Mouse (Mus musculus) C2C12 (cell line): ENCODE measurements around the gene Olfr160. TPM values are rescaled to one million over a fixed set of nuclear protein-coding genes. Genes with fewer than 3 reads are reported as not detected.

ENCODE experiments used
- H3K27me3 ChIP-seq: one replicate; pipeline ENCODE4 v1.6.1; 2011; ENCODE audit not compliant: control insufficient read depth, insufficient read depth, insufficient read length
- H3K36me3 ChIP-seq: one replicate; pipeline ENCODE4 v1.6.1; 2011; ENCODE audit not compliant: control insufficient read depth, insufficient read depth
- H3K4me3 ChIP-seq: one replicate; pipeline ENCODE4 v1.5.1; 2011; ENCODE audit warnings: mild to moderate bottlenecking, control low read depth; ENCODE audit not compliant: poor library complexity, insufficient read depth, severe bottlenecking
- H3K79me2 ChIP-seq: one replicate; pipeline ENCODE4 v1.6.1; 2011; ENCODE audit not compliant: control insufficient read depth, insufficient read depth
- H3K79me3 ChIP-seq: one replicate; pipeline ENCODE4 v1.6.1; 2011; ENCODE audit warnings: low read depth, control low read depth
- H3ac ChIP-seq: one replicate; pipeline ENCODE3; 2011; ENCODE audit warnings: low read depth; ENCODE audit not compliant: control insufficient read depth, insufficient read length
- CEBPB ChIP-seq: IDR thresholded peaks from one replicate; pipeline ENCODE4 v1.6.1; 2011; ENCODE audit warnings: low read depth, mild to moderate bottlenecking, control low read depth, moderate library complexity
- CTCF ChIP-seq: IDR thresholded peaks from one replicate; pipeline ENCODE4 v1.5.1; 2011; ENCODE audit not compliant: control insufficient read depth, insufficient read depth, insufficient read length
- FOSL1 ChIP-seq: IDR thresholded peaks from one replicate; pipeline ENCODE4 v1.8.0; 2011; ENCODE audit warnings: mild to moderate bottlenecking, low read length; ENCODE audit not compliant: poor library complexity, insufficient read depth, severe bottlenecking
- MAX ChIP-seq: IDR thresholded peaks from one replicate; pipeline ENCODE4 v1.6.1; 2011; ENCODE audit warnings: mild to moderate bottlenecking, control low read depth
- MYOD1 ChIP-seq: IDR thresholded peaks from one replicate; pipeline ENCODE4 v1.6.1; 2011; ENCODE audit warnings: low read depth; ENCODE audit not compliant: control insufficient read depth, insufficient read length
- MYOG ChIP-seq: IDR thresholded peaks from one replicate; pipeline ENCODE4 v1.6.1; 2011; ENCODE audit not compliant: control insufficient read depth, insufficient read length; ENCODE audit errors: extremely low read depth
- USF1 ChIP-seq: IDR thresholded peaks from one replicate; pipeline ENCODE4 v1.6.1; 2011; ENCODE audit warnings: low read depth, mild to moderate bottlenecking, control low read depth, moderate library complexity
- polyA plus RNA-seq: library from polyadenylated mRNA; unstranded; fragments of >200 nt; fragmentation: generic; extraction: Trizol; gene quantifications from one replicate; pipeline ENCODE4 v1.2.1, GENCODE M21; 2012; ENCODE audit warnings: missing spikeins

Olfr160 gene
- polyA plus RNA-seq, 1 experiment, result not detected

GRCm38 (mm10) chr9:37675287-37675686 is 40.8 kb downstream of the Olfr160 start:
- no peaks in the 10 kb centered on the region for H3K79me3 ChIP-seq
- no peaks in the 10 kb centered on the region for H3K36me3 ChIP-seq
- no peaks in the 10 kb centered on the region for H3K27me3 ChIP-seq
- TF ChIP-seq USF1, result no peak
- no peak for TF ChIP-seq CTCF
- no peak for TF ChIP-seq FOSL1
- TF ChIP-seq MYOD1, result no peak
- no peak for TF ChIP-seq MAX
- no peak for TF ChIP-seq CEBPB
- no peak for TF ChIP-seq MYOG
- no peak overlapping the region for H3K4me3 ChIP-seq
- H3ac ChIP-seq, result no peak overlapping the region
- H3K79me2 ChIP-seq, result no peaks in the 10 kb centered on the region

GRCm38 (mm10) chr9:37670261-37670660 is 45.8 kb downstream of the Olfr160 start:
- TF ChIP-seq MAX (no peak), USF1 (no peak), MYOG (no peak), CEBPB (no peak), CTCF (no peak), MYOD1 (no peak), FOSL1 (no peak)
- H3K79me2 ChIP-seq, result no peaks in the 10 kb centered on the region
- H3K79me3 ChIP-seq, result no peaks in the 10 kb centered on the region
- H3K36me3 ChIP-seq, result no peaks in the 10 kb centered on the region
- H3K27me3 ChIP-seq, result no peaks in the 10 kb centered on the region
- H3K4me3 ChIP-seq, result no peak overlapping the region
- H3ac ChIP-seq, result no peak overlapping the region

GRCm38 (mm10) chr9:37669678-37670077 is 46.4 kb downstream of the Olfr160 start:
- Histone ChIP-seq H3K79me2 (no peaks in the 10 kb centered on the region), H3K27me3 (no peaks in the 10 kb centered on the region), H3ac (no peak overlapping the region), H3K36me3 (no peaks in the 10 kb centered on the region), H3K79me3 (no peaks in the 10 kb centered on the region), H3K4me3 (no peak overlapping the region)
- TF ChIP-seq USF1, result no peak
- TF ChIP-seq FOSL1, result no peak
- no peak for TF ChIP-seq MYOG
- no peak for TF ChIP-seq MAX
- TF ChIP-seq CEBPB, result no peak
- no peak for TF ChIP-seq CTCF
- TF ChIP-seq MYOD1, result no peak

- H3K79me2 ChIP-seq, result no peaks in the 10 kb centered on the region
- H3K4me3 ChIP-seq, result no peak within 1 kb of the TSS
- no peaks in the 10 kb centered on the region for H3K79me3 ChIP-seq
- H3K36me3 ChIP-seq, result no peaks in the 10 kb centered on the region
- H3ac ChIP-seq, result no peak within 1 kb of the TSS
- TF ChIP-seq CEBPB (no peak), MYOD1 (no peak), USF1 (no peak), MAX (no peak), MYOG (no peak), FOSL1 (no peak), CTCF (no peak)
- no peaks in the 10 kb centered on the region for H3K27me3 ChIP-seq
Observed at GRCm38 (mm10) chr9:37669115-37669514, 46.9 kb downstream of the Olfr160 start, which contains the start of gene Panx3. Gene Panx3 (minus strand): TSS chr9:37669235.

- H3ac ChIP-seq, result no peak overlapping the region
- H3K79me2 ChIP-seq, result no peaks in the 10 kb centered on the region
- no peak for TF ChIP-seq FOSL1
- TF ChIP-seq CTCF, result no peak
- TF ChIP-seq MAX, result no peak
- TF ChIP-seq CEBPB, result no peak
- TF ChIP-seq USF1, result no peak
- no peak for TF ChIP-seq MYOD1
- TF ChIP-seq MYOG, result no peak
- H3K79me3 ChIP-seq, result no peaks in the 10 kb centered on the region
- H3K36me3 ChIP-seq, result no peaks in the 10 kb centered on the region
- no peak overlapping the region for H3K4me3 ChIP-seq
- H3K27me3 ChIP-seq, result no peaks in the 10 kb centered on the region
Observed at GRCm38 (mm10) chr9:37666045-37666444, 50.0 kb downstream of the Olfr160 start.

GRCm38 (mm10) chr9:37664604-37665003 is 51.4 kb downstream of the Olfr160 start:
- Histone ChIP-seq H3ac (no peak overlapping the region), H3K27me3 (no peaks in the 10 kb centered on the region), H3K36me3 (no peaks in the 10 kb centered on the region), H3K79me2 (no peaks in the 10 kb centered on the region), H3K4me3 (no peak overlapping the region), H3K79me3 (no peaks in the 10 kb centered on the region)
- TF ChIP-seq CEBPB, result no peak
- no peak for TF ChIP-seq MYOG
- TF ChIP-seq FOSL1, result no peak
- TF ChIP-seq CTCF, result no peak
- TF ChIP-seq MAX, result no peak
- no peak for TF ChIP-seq MYOD1
- no peak for TF ChIP-seq USF1
